Mouse (Mus musculus) hindbrain, embryonic 16.5 days (tissue): ENCODE results near the gene Gtsf1. TPM values are rescaled to one million over a fixed set of nuclear protein-coding genes. Genes with fewer than 3 reads are reported as not detected.

Experiments
- ATAC-seq: fragments of 200-750 bp; cut with Nextera tagmentation; 2 replicates; pipeline ENCODE4 v1.8.0; 2017; ENCODE audit warnings: moderate TSS enrichment, moderate library complexity
- H3K27ac ChIP-seq: fragments of 300-500 bp; sonication (generic); 2 replicates; pipeline ENCODE4 v1.5.1; 2014; ENCODE audit warnings: low read depth, mild to moderate bottlenecking, control low read depth, low read length, moderate library complexity
- H3K27me3 ChIP-seq: fragments of 300-500 bp; sonication (generic); replicated peaks from 2 replicates; pipeline ENCODE4 v1.6.1; 2014; ENCODE audit warnings: low read length; ENCODE audit not compliant: control insufficient read depth, insufficient read depth
- H3K36me3 ChIP-seq: fragments of 300-500 bp; sonication (generic); 2 replicates; pipeline ENCODE4 v1.6.1; 2014; ENCODE audit warnings: mild to moderate bottlenecking, low read length, moderate library complexity, mixed read lengths; ENCODE audit not compliant: control insufficient read depth, insufficient read depth
- H3K4me1 ChIP-seq: fragments of 300-500 bp; sonication (generic); 2 replicates; pipeline ENCODE4 v1.6.1; 2014; ENCODE audit warnings: low read depth, low read length; ENCODE audit not compliant: control insufficient read depth, insufficient read depth
- H3K4me2 ChIP-seq: fragments of 300-500 bp; sonication (generic); 2 replicates; pipeline ENCODE4 v1.6.1; 2014; ENCODE audit warnings: mild to moderate bottlenecking, low read length, control low read depth, moderate library complexity
- H3K4me3 ChIP-seq: fragments of 300-500 bp; sonication (generic); 2 replicates; pipeline ENCODE4 v1.5.1; 2014; ENCODE audit warnings: mild to moderate bottlenecking, low read length, control low read depth, moderate library complexity
- H3K9ac ChIP-seq: fragments of 300-500 bp; sonication (generic); 2 replicates; pipeline ENCODE4 v1.6.1; 2014; ENCODE audit warnings: low read depth, mild to moderate bottlenecking, control low read depth, low read length, moderate library complexity
- H3K9me3 ChIP-seq: fragments of 300-500 bp; sonication (generic); 2 replicates; pipeline ENCODE4 v1.6.1; 2014; ENCODE audit warnings: mild to moderate bottlenecking, low read length, moderate library complexity; ENCODE audit not compliant: control insufficient read depth
- WGBS: fragments of 180-500 bp; shearing (Covaris S2); extraction: QIAGEN DNeasy Blood & Tissue Kit; methylation state at CpG from one replicate; pipeline ENCODE4 v1.1.7; 2014; 5-methylcytosine and 5-hydroxymethylcytosine counted together
- polyA plus RNA-seq: library from polyadenylated mRNA; unstranded; fragments of >200 nt; fragmentation: Nextera tagmentation; extraction: Ambion mirVana; gene quantifications from 2 replicates; pipeline ENCODE4 v1.2.1, GENCODE M21; 2015

The Gtsf1 gene
- polyA plus RNA-seq, 1 experiment from 2014 or later: not detected

GRCm38 (mm10) chr15:103369123-103369522 lies 61.1 kb downstream of the Gtsf1 start:
- WGBS: 51% methylated on average over 1 of the region's 1 CpGs
- H3K4me3 ChIP-seq: no peak overlapping the region
- H3K4me2 ChIP-seq: no peak overlapping the region
- H3K27me3 ChIP-seq: peaks cover 4% of the 10 kb centered on the region; the same call in 1 of the 2 replicates
- H3K9ac ChIP-seq: no peak overlapping the region
- H3K27ac ChIP-seq: no peak overlapping the region
- H3K36me3 ChIP-seq: no peaks in the 10 kb centered on the region
- peaks cover 16% of the 10 kb centered on the region for H3K4me1 ChIP-seq
- no peaks in the 10 kb centered on the region for H3K9me3 ChIP-seq
- ATAC-seq: no peak

GRCm38 (mm10) chr15:103368179-103368940 lies 61.9 kb downstream of the Gtsf1 start:
- H3K27ac ChIP-seq: no peak overlapping the region
- 77% methylated on average over 4 of the region's 4 CpGs for WGBS

GRCm38 (mm10) chr15:103366376-103367149 lies 63.7 kb downstream of the Gtsf1 start, which contains the start of gene Itga5:
Gene Itga5, minus strand, starts transcription at chr15:103366763.
- H3K36me3 ChIP-seq: no peaks in the 10 kb centered on the region
- peak within 1 kb of the TSS; percentile 74 for H3K9ac ChIP-seq
- peak within 1 kb of the TSS; percentile 98 for H3K4me2 ChIP-seq
- no peaks in the 10 kb centered on the region for H3K9me3 ChIP-seq
- peaks cover 4% of the 10 kb centered on the region; the same call in 1 of the 2 replicates for H3K27me3 ChIP-seq
- peak within 1 kb of the TSS; percentile 51 for H3K4me3 ChIP-seq
- ATAC-seq: peak; percentile 67
- under 1% methylated on average over 41 of the region's 51 CpGs for WGBS
- H3K27ac ChIP-seq: no peak within 1 kb of the TSS; the same call in 1 of the 2 replicates
- H3K4me1 ChIP-seq: peaks cover 16% of the 10 kb centered on the region

More at GRCm38 (mm10) chr15:103368179-103368940, 61.9 kb downstream of the Gtsf1 start:
- peaks cover 16% of the 10 kb centered on the region for H3K4me1 ChIP-seq
- no peaks in the 10 kb centered on the region for H3K9me3 ChIP-seq
- no peak overlapping the region for H3K9ac ChIP-seq
- H3K36me3 ChIP-seq: no peaks in the 10 kb centered on the region
- H3K4me2 ChIP-seq: no peak overlapping the region
- H3K4me3 ChIP-seq: no peak overlapping the region
- H3K27me3 ChIP-seq: peaks cover 4% of the 10 kb centered on the region; the same call in 1 of the 2 replicates
- ATAC-seq: no peak

- H3K4me1 ChIP-seq: peaks cover 16% of the 10 kb centered on the region
- peak overlapping the region; percentile 51 for H3K4me3 ChIP-seq
- ATAC-seq: peak; percentile 43
- no peaks in the 10 kb centered on the region for H3K9me3 ChIP-seq
- H3K4me2 ChIP-seq: peak overlapping the region; percentile 98
- WGBS: 1% methylated on average over 47 of the region's 51 CpGs
- H3K27me3 ChIP-seq: peaks cover 4% of the 10 kb centered on the region; the same call in 1 of the 2 replicates
- no peaks in the 10 kb centered on the region for H3K36me3 ChIP-seq
- no peak overlapping the region; the same call in 1 of the 2 replicates for H3K27ac ChIP-seq
- H3K9ac ChIP-seq: peak overlapping the region; percentile 74
These were observed 64.5 kb downstream of the Gtsf1 start for GRCm38 (mm10) chr15:103365471-103366375.

GRCm38 (mm10) chr15:103364761-103365160 lies 65.5 kb downstream of the Gtsf1 start:
- Histone ChIP-seq H3K9ac (no peak overlapping the region), H3K27me3 (peaks cover 4% of the 10 kb centered on the region; the same call in 1 of the 2 replicates), H3K4me2 (peak overlapping the region; percentile 98), H3K27ac (no peak overlapping the region), H3K4me1 (peaks cover 16% of the 10 kb centered on the region), H3K4me3 (no peak overlapping the region), H3K36me3 (no peaks in the 10 kb centered on the region), H3K9me3 (no peaks in the 10 kb centered on the region)
- WGBS: 59% methylated on average over 4 of the region's 4 CpGs
- ATAC-seq: no peak

GRCm38 (mm10) chr15:103363809-103364208 lies 66.5 kb downstream of the Gtsf1 start:
- peaks cover 4% of the 10 kb centered on the region; the same call in 1 of the 2 replicates for H3K27me3 ChIP-seq
- H3K27ac ChIP-seq: no peak overlapping the region
- no peak overlapping the region for H3K9ac ChIP-seq
- no peaks in the 10 kb centered on the region for H3K36me3 ChIP-seq
- no peak overlapping the region for H3K4me2 ChIP-seq
- no peak overlapping the region for H3K4me3 ChIP-seq
- ATAC-seq: no peak
- H3K4me1 ChIP-seq: peaks cover 16% of the 10 kb centered on the region
- WGBS: 73% methylated on average over 1 of the region's 1 CpGs
- H3K9me3 ChIP-seq: no peaks in the 10 kb centered on the region

- Histone ChIP-seq H3K9me3 (no peaks in the 10 kb centered on the region), H3K4me3 (no peak overlapping the region), H3K9ac (no peak overlapping the region), H3K4me2 (no peak overlapping the region), H3K4me1 (peaks cover 16% of the 10 kb centered on the region), H3K27ac (no peak overlapping the region), H3K36me3 (no peaks in the 10 kb centered on the region), H3K27me3 (peaks cover 4% of the 10 kb centered on the region; the same call in 1 of the 2 replicates)
- WGBS: 98% methylated on average over 3 of the region's 3 CpGs
- no peak for ATAC-seq
These were observed 67.3 kb downstream of the Gtsf1 start for GRCm38 (mm10) chr15:103362950-103363349.

GRCm38 (mm10) chr15:103362333-103362732 lies 67.9 kb downstream of the Gtsf1 start:
- H3K27me3 ChIP-seq: peaks cover 4% of the 10 kb centered on the region; the same call in 1 of the 2 replicates
- 84% methylated on average over 6 of the region's 7 CpGs for WGBS
- H3K27ac ChIP-seq: no peak overlapping the region
- no peak overlapping the region for H3K4me3 ChIP-seq
- ATAC-seq: no peak
- no peak overlapping the region for H3K4me2 ChIP-seq
- no peaks in the 10 kb centered on the region for H3K9me3 ChIP-seq
- H3K36me3 ChIP-seq: no peaks in the 10 kb centered on the region
- peaks cover 16% of the 10 kb centered on the region for H3K4me1 ChIP-seq
- H3K9ac ChIP-seq: no peak overlapping the region
